Mouse (Mus musculus): Measurements from ENCODE around the gene Snap25. TPM values are rescaled to one million over a fixed set of nuclear protein-coding genes. Genes with fewer than 3 reads are reported as not detected.

Snap25 gene
- polyA plus RNA-seq (2016; fragmentation: Nextera tagmentation; extraction: Ambion mirVana): 27.8 and 39.4 TPM in 2 replicates

DNA sequence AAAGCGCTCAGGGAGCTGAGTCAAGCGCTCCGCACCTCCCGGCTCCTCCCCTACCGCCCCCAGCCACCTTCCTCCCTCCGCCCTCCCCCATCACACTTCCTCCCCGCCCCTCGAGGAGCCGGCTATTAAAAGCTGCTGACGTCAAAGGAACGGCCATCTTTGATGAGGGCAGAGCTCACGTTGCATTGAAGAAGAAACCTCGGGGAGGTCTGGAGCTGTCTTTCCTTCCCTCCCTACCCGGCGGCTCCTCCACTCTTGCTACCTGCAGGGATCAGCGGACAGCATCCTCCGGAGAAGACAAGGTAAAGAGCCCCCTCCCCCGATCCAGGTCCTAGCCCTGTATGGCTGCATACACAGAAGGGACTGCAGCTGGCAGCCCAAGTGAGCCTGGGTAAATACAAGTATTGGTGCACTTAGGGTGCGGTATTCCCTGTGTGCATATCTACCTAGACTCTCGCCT is at the start of gene Snap25:
Snap25 (plus strand) TSS at position 155 of the 460 bp plus-strand sequence.
- Histone ChIP-seq H3K27me3 (ENCODE audit: insufficient read depth, poor library complexity, severe bottlenecking) (0 out of 2 replicates have a peak, but pooled peaks cover 3% of the 10 kb centered on the region), H3K9me3 (no peaks in the 10 kb centered on the region), H3K36me3 (no peaks in the 10 kb centered on the region), H3K4me1 (replicated peaks) (peaks cover 30% of the 10 kb centered on the region), H3K4me3 (peak within 1 kb of the TSS; percentile 70), H3K27ac (peak within 1 kb of the TSS; percentile 80)
- WGBS: under 1% methylated on average over 20 of the region's 20 CpGs
- peak; percentile 85 for DNase-seq (ENCODE audit: low spot score)

DNA sequence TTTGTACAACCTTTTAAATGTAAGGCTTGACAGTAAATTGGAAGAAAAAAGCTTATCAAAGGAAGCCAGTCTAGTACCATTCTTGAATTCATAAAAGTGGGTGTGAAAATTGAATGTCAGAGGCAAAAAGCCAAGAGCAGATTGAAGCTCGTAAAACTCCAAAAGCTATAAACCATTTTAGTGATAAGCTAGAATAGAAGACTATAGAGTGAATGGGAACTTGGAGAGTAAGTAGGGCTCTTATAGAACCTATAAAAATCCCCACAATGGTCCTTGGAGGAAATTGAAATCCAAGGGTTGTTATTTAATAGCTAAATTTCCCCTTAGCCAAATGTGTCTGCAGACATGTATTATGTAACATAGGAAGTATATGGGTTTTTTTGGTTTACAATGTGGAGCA is 46.3 kb upstream of the Snap25 start:
- H3K4me1 ChIP-seq (replicated peaks): peaks cover 6% of the 10 kb centered on the region; the same call in 1 of the 2 replicates
- 95% methylated on average over 1 of the region's 1 CpGs for WGBS
- no peak overlapping the region for H3K27ac ChIP-seq
- no peaks in the 10 kb centered on the region for H3K9me3 ChIP-seq
- no peak overlapping the region for H3K4me3 ChIP-seq
- DNase-seq (ENCODE audit: low spot score): no peak
- H3K27me3 ChIP-seq (ENCODE audit: insufficient read depth, poor library complexity, severe bottlenecking): no peaks in the 10 kb centered on the region
- H3K36me3 ChIP-seq: no peaks in the 10 kb centered on the region

DNA sequence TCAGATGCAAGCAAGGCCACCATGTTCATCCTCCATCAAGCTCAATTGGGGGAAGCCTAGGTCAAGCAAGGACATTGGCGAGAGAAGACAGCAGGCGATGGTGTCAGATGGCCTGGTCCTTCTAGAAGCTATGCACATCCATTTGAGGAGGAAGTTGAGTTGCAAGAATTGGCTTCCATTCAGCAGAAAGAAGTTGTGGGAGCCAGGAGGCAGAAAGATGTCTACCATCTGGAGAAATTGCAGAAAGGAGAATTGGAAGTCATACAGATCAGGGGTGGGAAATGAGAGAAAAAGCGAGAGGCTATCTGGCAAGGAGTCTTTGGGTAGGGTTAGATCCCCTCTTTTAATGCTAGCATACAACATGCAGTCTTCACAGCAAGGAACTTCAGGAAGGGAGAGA is 44.1 kb upstream of the Snap25 start:
- WGBS: 87% methylated on average over 3 of the region's 3 CpGs
- no peak for DNase-seq (ENCODE audit: low spot score)
- Histone ChIP-seq H3K36me3 (no peaks in the 10 kb centered on the region), H3K27ac (no peak overlapping the region), H3K4me1 (replicated peaks) (peaks cover 6% of the 10 kb centered on the region; the same call in 1 of the 2 replicates), H3K4me3 (no peak overlapping the region), H3K27me3 (ENCODE audit: insufficient read depth, poor library complexity, severe bottlenecking) (no peaks in the 10 kb centered on the region), H3K9me3 (no peaks in the 10 kb centered on the region)

DNA sequence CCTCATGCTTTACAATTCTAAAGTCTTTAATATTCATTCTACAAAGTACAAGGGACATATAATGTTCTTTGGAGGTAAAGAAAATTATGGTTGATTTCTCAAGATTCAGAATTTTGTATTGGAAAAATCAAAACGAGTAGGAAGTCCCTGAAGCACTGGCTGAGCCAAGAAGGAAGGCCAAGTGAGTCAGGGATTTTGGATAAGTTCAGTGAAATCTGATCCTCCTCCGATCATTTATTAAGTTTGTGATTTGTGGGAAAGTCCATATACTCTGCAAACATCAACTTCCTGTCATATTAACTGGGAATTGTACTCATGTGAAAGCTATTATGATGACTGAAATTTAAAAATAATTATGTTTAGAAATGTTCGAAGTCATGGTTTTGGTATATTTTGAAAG is 43.6 kb upstream of the Snap25 start:
- Histone ChIP-seq H3K27ac (no peak overlapping the region), H3K9me3 (no peaks in the 10 kb centered on the region), H3K27me3 (ENCODE audit: insufficient read depth, poor library complexity, severe bottlenecking) (no peaks in the 10 kb centered on the region), H3K36me3 (no peaks in the 10 kb centered on the region), H3K4me3 (no peak overlapping the region), H3K4me1 (replicated peaks) (peaks cover 6% of the 10 kb centered on the region; the same call in 1 of the 2 replicates)
- no peak for DNase-seq (ENCODE audit: low spot score)
- WGBS: 90% methylated on average over 3 of the region's 3 CpGs

DNA sequence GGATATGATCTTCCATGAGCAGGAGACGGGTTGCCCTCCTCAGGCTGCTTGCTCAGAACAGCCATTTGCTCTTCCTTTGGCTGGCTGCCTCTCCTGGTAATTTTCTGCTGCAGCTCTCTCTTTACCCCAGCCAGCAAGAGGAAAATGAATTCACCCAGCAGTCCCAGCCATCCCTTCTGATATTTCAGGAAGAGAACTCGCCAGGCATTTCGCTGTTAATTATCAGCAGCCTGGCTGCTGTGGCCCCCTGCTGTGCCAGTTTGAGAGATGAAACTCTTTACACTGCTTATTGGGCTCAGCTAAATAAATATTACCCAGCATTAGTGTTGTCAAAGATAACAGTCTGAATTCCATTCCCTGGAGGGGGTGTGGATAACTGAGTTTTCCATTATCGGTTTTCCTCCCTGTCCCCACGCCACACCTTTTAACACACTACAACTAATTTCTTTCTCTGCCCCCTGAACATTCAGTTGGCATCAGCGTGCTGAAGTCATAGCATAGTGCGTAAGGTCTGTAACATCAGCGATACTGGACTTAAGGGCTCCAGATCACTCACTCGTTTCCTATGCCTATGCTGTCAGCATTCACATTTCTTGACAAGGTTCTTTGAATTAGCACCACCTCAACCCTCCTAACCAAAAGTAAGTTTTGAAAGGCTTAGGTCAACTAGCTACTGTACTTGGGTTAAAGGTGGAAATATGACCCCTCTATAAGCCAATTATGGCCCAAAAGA is 42.5 kb upstream of the Snap25 start:
- peaks cover 6% of the 10 kb centered on the region; the same call in 1 of the 2 replicates for H3K4me1 ChIP-seq (replicated peaks)
- no peak overlapping the region for H3K4me3 ChIP-seq
- DNase-seq (ENCODE audit: low spot score): peak; percentile 35
- 51% methylated on average over 9 of the region's 9 CpGs for WGBS
- H3K9me3 ChIP-seq: no peaks in the 10 kb centered on the region
- no peak overlapping the region for H3K27ac ChIP-seq
- no peaks in the 10 kb centered on the region for H3K27me3 ChIP-seq (ENCODE audit: insufficient read depth, poor library complexity, severe bottlenecking)
- H3K36me3 ChIP-seq: no peaks in the 10 kb centered on the region

DNA sequence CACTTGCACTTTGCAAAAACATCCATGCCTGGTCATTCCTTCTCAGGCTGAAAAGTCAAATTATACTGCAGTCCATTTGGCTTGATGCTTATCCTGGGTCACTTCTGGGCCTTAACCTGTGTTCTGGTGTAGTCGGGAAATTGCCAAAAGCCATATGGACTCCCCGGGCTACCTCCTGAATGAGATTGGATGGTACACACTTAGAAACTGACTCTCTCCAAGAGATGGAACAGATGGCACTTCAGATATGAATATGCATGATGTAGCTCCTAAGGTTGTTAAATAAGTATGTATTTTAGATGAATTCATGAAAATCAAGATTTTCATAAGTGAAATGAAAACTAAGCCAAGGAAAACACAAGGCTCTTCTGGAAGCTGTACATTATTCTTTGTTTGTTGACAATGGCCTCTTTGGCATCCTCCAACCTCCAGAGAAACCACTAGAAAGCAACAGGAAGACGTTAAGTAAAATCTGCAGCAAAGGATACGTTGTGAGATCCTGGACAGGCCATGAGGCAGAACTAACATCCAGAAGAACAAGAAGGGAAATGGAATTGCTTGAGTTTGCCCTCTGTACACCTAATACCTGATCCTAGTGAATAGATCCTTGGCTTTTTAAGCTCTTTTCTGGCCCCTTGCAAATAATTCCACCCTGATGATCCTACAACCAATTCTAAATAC is 39.0 kb upstream of the Snap25 start:
- Histone ChIP-seq H3K36me3 (no peaks in the 10 kb centered on the region), H3K4me1 (replicated peaks) (peaks cover 28% of the 10 kb centered on the region), H3K27me3 (ENCODE audit: insufficient read depth, poor library complexity, severe bottlenecking) (no peaks in the 10 kb centered on the region), H3K27ac (no peak overlapping the region), H3K9me3 (no peaks in the 10 kb centered on the region), H3K4me3 (no peak overlapping the region)
- no peak for DNase-seq (ENCODE audit: low spot score)
- WGBS: 77% methylated on average over 4 of the region's 4 CpGs

DNA sequence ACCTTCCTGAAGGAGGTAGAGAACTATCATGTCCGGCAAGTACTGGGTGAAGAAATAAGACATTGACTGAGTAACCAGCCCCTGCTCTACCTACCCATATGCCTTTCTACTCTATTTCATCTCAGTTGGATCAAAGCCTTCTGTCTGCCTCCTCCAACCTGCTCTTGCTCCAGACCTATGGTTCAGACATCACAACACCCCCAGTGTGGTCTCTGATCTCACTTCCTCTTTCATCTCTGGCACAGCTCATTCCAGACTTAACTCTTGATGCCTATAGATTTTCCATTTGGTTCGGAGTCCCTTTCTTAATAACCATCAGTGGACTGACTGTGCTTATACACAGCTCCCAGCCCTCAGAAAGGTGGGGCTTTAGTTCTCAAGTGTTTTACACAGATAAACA is 37.1 kb upstream of the Snap25 start:
- Histone ChIP-seq H3K9me3 (no peaks in the 10 kb centered on the region), H3K27ac (no peak overlapping the region), H3K36me3 (no peaks in the 10 kb centered on the region), H3K4me1 (replicated peaks) (peaks cover 31% of the 10 kb centered on the region), H3K27me3 (ENCODE audit: insufficient read depth, poor library complexity, severe bottlenecking) (no peaks in the 10 kb centered on the region), H3K4me3 (no peak overlapping the region)
- 90% methylated on average over 2 of the region's 2 CpGs for WGBS
- DNase-seq (ENCODE audit: low spot score): no peak

DNA sequence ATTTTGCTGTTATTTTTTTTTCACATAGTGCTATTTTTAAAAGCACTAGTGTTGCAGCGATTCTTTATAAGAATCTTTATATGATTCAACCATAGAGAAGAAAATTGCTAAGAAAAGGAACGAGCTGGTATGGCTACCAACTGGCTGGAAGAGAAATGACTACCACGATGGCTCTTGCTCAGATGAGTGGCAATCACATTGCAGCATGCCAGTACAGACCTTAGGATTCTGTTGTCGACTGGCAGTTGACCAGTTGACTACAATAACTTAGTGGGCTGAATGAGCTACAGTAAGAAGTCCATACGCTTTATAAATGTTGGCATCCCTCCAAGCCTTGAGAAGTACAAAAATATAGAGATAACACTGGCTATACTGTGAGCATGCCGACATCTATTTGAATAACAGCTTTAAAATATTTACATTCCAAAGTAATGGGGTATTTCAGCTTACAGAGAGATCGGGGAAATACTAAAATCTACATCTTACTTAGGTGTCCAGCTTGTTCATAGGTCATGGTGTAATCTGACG is 36.3 kb upstream of the Snap25 start:
- Histone ChIP-seq H3K27ac (no peak overlapping the region), H3K4me1 (replicated peaks) (peaks cover 31% of the 10 kb centered on the region), H3K27me3 (ENCODE audit: insufficient read depth, poor library complexity, severe bottlenecking) (no peaks in the 10 kb centered on the region), H3K36me3 (no peaks in the 10 kb centered on the region), H3K4me3 (no peak overlapping the region), H3K9me3 (no peaks in the 10 kb centered on the region)
- WGBS: 86% methylated on average over 8 of the region's 8 CpGs
- DNase-seq (ENCODE audit: low spot score): no peak

DNA sequence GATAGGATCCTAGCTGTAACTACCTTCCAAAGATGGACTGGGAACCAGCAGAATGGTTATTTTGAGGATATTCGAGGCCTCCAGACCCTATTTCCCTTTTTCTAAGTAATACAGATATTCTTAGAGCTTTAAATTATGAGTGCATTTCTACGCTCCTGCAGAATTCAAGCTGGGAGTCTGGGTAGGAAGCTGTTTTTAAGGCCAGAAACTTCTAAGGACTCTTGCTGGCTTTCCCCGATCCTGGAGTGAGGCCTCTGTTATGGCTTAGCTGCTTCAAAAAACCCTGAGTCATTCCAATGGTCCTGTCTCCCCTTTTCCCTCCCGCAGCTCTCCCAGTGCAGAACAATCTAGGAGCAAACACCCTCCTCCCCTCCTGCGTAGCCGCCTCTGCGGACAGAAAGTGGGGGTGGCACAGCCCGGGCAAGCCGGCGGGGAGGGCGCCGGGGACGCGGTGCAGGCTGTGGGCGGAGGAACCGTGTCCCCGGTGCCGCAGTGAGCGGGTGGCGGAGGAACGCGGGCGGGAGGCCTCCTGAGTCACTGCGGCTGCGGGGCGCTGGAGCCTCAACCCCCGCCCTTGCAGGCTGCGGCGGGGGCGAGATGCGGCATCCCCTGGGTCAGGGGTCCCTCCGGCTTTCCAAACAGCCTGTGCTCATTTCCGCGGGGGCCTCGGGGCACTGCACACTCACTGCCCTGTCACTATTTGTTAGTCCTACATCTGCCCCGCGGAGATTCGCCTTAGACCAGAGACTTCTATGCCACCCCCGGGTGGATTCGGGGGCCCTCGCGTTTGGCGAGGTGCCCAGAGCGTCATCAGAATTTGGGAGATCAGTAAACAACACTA is 34.7 kb upstream of the Snap25 start:
- whole genome bisulfite sequencing: 2% methylated on average over 44 of the region's 44 CpGs
- H3K27ac ChIP-seq: peak overlapping the region; percentile 94
- DNase-seq (ENCODE audit: low spot score): peak; percentile 73
- no peaks in the 10 kb centered on the region for H3K27me3 ChIP-seq (ENCODE audit: insufficient read depth, poor library complexity, severe bottlenecking)
- no peaks in the 10 kb centered on the region for H3K9me3 ChIP-seq
- H3K4me1 ChIP-seq (replicated peaks): peaks cover 31% of the 10 kb centered on the region
- H3K4me3 ChIP-seq: peak overlapping the region; percentile 62
- no peaks in the 10 kb centered on the region for H3K36me3 ChIP-seq

DNA sequence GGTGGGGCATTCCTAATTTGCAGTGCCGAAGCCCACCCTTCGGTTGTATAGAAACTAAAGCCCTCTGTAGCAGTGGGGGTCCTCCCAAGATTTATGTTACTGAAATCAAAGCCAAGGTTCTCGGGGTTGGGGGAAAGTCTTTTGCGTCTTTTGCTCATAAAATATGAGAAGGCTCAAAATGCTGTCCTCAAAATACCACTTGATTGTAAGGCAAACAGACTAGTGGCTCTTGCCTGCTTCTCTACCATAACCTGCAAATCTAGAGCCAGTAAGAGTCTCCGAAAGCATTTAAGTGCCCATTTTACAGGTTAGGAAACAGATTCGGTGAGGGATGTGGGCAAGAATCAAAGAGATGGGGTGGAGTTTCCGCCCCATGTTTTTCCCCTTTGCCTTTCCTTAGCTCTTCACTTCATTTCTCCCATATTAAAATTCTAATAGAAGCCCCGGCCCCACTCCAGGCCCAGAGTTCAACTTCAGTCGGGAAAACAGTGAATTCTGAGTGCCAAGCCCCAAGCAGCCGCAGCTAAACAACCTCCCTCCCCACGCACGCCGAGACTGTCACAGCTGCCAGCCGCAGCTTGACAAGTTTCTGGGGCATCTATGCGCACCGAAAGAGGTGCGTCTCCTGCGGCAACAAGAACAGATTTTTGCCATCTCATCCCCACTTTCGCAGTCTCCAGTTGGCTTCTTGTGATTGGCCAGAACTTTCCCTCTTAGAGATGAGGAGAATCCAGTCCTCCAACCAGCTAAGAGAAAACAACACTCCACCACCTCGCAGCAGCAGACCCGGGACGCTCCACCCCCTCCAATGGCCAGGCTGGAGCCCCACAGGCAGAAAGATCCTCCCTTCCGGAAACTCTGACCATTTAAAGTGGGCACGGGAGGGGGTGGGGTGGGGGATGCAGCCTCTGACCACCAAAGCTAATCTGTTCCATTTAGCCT is 33.7 kb upstream of the Snap25 start:
- peaks cover 31% of the 10 kb centered on the region for H3K4me1 ChIP-seq (replicated peaks)
- peak; percentile 84 for DNase-seq (ENCODE audit: low spot score)
- no peaks in the 10 kb centered on the region for H3K36me3 ChIP-seq
- no peaks in the 10 kb centered on the region for H3K27me3 ChIP-seq (ENCODE audit: insufficient read depth, poor library complexity, severe bottlenecking)
- H3K27ac ChIP-seq: peak overlapping the region; percentile 94
- peak overlapping the region; percentile 62 for H3K4me3 ChIP-seq
- 2% methylated on average over 24 of the region's 24 CpGs for WGBS
- H3K9me3 ChIP-seq: no peaks in the 10 kb centered on the region

DNA sequence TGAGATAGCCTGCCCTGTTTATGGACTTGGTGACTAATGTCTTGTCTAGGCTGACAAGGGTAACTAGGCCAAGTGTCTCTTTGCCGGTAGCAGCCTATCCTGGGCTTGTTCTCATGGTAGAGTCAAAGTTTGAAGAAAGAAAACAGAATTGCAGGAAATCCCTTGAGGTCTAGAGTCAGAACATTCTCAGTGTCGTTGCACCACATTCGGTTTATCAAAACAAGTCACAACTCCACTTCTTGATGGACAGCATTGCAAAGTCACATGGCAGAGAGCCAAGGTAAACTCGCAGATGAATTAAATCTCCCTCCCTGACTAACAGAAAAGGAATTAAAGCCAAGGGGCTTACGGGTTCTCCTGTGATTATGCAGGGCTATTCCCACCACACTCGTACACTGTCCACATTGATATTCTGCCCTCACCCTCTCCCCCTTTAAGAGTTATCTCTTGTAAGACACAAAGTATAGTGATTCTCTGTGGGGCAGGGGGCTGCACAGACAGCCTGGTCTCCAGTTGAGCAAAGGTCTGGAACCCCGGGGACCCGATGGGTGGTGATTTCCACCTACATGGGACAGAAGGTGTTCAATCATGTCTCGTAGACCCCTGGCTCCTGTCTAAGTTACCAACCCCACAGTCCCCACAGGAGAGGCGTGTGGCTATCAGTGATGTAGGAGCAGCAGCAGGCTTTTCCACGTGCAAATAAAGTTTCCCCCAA is 30.9 kb upstream of the Snap25 start:
- Histone ChIP-seq H3K36me3 (no peaks in the 10 kb centered on the region), H3K9me3 (no peaks in the 10 kb centered on the region), H3K27me3 (ENCODE audit: insufficient read depth, poor library complexity, severe bottlenecking) (no peaks in the 10 kb centered on the region), H3K4me1 (replicated peaks) (peaks cover 26% of the 10 kb centered on the region), H3K27ac (no peak overlapping the region), H3K4me3 (no peak overlapping the region)
- DNase-seq (ENCODE audit: low spot score): no peak
- 85% methylated on average over 11 of the region's 11 CpGs for WGBS
